Mouse (Mus musculus) left cerebral cortex, adult 2 months (tissue): ENCODE results near the gene Blm. TPM values are rescaled to one million over a fixed set of nuclear protein-coding genes. Genes with fewer than 3 reads are reported as not detected.
A peak's percentile ranks its signal among the peaks of the same experiment; 100 is the strongest.

Experiments
- DNase-seq, 2 experiments: peaks; one replicate each; pipeline ENCODE4 v3.0.0; 2021 to 2022; ENCODE audit warnings: low spot score in 2 of 2, mixed read lengths in 1 of 2; ENCODE audit errors: extremely low spot score in 1 of 2
- H3K27ac ChIP-seq: fragments of 200-600 bp; 2 replicates; pipeline ENCODE4 v1.8.1; 2022
- H3K4me3 ChIP-seq: fragments of 200-600 bp; 2 replicates; pipeline ENCODE4 v1.8.1; 2022
- CTCF ChIP-seq: fragments of 200-600 bp; IDR thresholded peaks from 2 replicates; pipeline ENCODE4 v1.8.1; 2022; ENCODE audit warnings: antibody characterized with exemption, mild to moderate bottlenecking, moderate library complexity
- intact Hi-C: fragments of 180-260 bp; cut with DNase I; formaldehyde crosslinking; loops from one replicate; pipeline ENCODE4 v1.15.1; 2025
- total RNA-seq, 2 experiments: library from RNA; stranded (reverse); gene quantifications; 2 replicates each; pipeline ENCODE4 v1.2.3; 2021

Gene Blm
- total RNA-seq, 2 experiments from 2014 or later: 2.9 to 6.9 TPM

DNA sequence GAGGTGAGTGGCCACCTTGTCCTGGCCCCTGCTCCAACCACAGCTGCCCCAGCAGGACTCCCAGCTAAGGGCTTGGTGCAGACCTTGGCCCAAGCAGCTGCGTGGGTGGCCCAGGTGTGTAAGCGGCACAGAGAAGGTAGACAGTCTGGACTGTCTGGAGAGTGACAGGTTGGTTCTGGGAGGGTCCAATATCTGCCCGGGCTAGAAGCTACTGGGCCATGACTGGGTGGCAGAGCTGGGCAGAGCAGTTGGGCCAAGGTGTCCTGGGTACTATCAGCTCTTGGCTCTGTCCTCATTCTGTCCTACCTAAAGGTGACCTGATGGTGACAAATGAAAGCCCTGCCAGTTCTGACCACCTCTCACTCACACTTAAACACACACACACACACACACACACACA is 91.8 kb downstream of the Blm start:
- Histone ChIP-seq H3K27ac (no peak overlapping the region), H3K4me3 (no peak overlapping the region)
- no peak for DNase-seq
- TF ChIP-seq CTCF: no peak
- intact Hi-C loops: no loop called here

DNA sequence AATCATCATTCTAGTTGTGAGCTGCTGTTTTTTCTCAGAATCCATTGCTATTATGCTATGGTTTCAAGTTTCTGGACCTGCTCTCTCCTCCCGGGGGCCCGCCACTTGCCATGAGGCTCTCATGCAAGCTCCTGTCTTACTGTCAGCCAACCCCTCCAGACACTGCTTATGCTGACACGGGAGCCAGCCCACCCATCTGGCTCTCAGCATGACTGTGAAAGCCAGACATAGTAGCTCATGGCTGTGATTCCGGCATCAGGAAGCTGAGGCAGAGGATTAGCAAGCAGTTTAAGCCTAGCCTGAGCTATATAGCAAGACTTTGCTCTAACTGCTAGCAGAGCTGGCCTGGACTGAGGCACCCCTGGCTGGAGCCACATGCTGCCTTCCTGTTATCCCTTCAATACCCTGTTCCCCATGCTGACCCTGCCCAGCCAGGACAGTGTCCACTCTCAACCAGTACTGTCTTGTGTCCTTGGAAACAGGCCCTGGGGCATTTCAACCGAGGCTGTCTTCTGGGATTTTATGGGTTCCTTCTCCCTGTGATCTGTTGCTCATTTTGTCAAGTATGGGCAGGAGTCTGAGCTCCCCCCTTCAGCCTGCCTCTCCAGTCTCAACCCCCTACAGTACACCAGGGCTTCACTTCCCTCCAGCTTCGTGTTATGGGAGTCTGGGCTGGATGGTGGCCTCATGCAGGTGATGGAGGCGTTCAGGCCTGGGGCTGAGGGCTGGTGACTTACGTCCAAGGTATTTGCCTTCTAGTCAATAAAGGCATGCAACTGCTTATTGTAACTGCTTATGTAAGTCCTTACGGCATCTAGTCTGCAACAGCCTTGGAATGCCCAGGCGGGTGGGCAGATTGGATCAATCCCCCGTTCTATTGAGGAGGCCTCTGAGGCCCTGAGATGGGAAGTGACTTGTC is 92.7 kb downstream of the Blm start:
- no peak for TF ChIP-seq CTCF
- Histone ChIP-seq H3K27ac (no peak overlapping the region), H3K4me3 (no peak overlapping the region)
- no peak for DNase-seq
- intact Hi-C loops: no loop called here

DNA sequence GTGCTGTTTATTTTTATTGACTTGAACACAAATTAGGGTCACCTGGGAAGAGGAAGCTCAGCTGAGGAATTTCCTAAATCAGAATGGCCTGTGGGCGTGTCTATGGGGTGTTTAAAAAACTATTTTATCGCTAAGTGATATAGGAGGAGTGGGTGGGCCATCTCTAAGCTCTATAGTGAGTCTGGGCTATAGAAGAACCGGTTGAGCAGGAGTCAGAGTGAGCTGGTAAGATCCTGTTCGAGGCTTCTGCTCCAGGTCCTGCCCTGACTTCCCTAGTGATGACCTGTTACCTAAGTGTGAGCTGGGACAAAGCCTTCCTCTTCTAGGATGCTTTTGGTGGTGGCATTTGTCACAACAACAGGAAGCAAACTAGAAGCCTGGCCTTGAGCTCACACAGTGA is 94.2 kb downstream of the Blm start:
- H3K27ac ChIP-seq: no peak overlapping the region
- no peak for TF ChIP-seq CTCF
- DNase-seq: no peak
- intact Hi-C loops: no loop called here
- no peak overlapping the region for H3K4me3 ChIP-seq

DNA sequence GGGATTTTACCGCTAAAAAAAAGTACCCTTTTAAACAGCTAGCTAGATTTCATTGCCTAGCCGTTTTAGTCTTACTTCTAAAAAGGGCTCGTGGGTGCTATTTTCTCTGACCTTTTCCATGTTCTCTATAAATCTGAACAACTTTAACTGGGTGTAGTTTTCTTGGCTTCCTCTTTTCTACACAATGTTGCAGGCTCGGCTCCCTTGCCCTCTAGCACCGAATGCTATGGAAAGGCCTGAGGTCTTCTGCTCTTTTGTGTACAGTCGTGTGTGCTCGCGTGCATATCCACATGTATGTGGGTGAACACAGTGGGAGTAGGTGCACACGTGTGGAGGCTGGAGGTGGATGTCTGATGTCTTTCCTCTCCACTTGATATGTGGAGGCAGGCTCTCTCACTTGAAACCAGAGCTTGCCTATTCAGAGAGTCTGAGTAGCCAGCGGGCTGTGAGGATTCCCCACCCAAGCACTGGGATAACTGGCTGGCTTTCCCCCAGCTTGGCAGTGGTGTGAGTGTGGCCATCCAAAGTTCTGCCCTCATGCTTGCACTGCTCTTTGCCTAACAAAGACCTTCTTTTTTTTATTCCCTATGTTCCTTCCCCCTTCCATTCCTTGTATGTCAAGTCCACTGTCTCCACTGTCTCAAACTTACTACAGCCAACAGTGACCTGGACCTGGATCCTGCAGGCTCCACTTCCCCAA is 95.0 kb downstream of the Blm start:
- no peak overlapping the region for H3K4me3 ChIP-seq
- intact Hi-C loops: no loop called here
- DNase-seq: no peak
- no peak overlapping the region for H3K27ac ChIP-seq
- no peak for TF ChIP-seq CTCF

DNA sequence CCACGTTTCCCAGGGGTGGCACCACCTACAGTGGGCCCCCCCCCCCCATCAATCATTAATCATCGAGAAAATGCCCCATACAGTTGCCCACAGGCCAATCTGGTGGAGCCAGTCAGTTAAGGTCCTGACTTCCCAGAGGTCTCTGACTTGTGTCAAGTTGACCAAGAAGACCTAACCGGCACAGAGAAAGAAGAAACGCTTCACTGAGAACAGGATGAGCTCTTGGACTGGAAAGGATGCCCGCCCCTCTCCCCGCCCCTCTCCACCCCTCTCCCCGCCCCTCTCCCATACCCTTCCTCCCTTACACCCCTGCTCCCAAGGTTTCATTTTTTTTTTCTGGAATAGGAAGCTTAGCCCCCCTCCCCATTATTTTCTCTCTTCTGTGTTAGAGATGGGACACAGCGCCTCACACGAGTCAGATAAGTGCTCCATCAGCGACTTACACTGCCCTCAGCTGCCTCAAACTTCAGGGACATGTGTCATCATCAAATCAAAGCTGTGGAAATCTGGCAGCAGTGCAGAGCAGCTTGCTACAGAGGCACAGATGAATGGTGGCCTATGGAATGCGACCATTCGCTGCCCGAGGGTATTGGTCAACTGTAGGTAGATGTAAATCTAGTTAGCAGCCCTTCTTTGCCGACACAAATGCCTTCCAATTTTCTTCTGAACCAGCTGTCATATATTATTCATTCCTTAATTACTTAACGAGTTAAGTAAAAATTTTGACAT is 95.7 kb downstream of the Blm start:
- DNase-seq: no peak
- intact Hi-C loops: no loop called here
- H3K27ac ChIP-seq: no peak overlapping the region
- no peak for TF ChIP-seq CTCF
- H3K4me3 ChIP-seq: no peak overlapping the region

DNA sequence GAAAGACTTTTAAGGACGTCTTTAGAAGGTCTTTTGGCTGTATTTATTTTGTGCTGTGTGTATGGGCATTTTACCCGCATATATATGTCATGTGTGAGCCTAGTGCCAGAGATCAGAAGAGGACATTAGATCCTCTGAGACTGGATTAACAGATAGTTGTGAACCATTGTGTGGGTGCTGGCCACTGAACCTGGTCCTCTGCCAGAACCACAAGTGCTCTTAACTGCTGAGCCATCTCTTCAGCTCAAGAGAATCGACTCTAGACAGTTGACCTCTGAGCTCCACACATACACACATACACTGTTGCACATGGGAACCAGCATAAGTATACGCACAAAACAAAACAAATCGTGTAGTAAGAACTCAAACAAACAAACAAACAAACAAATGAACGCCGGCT is 98.3 kb downstream of the Blm start:
- TF ChIP-seq CTCF: no peak

DNA sequence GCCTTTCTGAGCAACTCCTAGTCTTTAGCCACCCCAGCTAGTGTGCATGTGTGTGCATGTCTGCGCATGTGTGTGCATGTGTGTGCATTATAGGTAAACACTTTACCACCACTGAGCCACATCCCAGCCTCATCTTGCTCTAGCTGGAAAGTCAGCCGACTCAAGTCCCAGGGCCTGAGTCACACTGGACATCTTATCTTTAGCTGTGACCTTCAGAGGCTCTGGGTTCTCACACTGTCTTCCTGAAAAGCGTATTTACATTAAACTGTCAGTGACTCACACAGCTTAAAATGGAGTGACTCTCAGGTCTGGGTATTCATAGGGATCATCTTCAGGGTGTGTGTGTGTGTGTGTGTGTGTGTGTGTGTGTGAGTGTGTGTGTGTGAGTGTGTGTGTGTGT is 99.3 kb downstream of the Blm start:
- intact Hi-C loops: no loop called here
- H3K27ac ChIP-seq: no peak overlapping the region
- H3K4me3 ChIP-seq: no peak overlapping the region
- no peak for TF ChIP-seq CTCF
- DNase-seq: no peak

More for the DNA sequence above, 98.3 kb downstream of the Blm start:
- no peak for DNase-seq
- intact Hi-C loops: no loop called here
- Histone ChIP-seq H3K4me3 (no peak overlapping the region), H3K27ac (no peak overlapping the region)

DNA sequence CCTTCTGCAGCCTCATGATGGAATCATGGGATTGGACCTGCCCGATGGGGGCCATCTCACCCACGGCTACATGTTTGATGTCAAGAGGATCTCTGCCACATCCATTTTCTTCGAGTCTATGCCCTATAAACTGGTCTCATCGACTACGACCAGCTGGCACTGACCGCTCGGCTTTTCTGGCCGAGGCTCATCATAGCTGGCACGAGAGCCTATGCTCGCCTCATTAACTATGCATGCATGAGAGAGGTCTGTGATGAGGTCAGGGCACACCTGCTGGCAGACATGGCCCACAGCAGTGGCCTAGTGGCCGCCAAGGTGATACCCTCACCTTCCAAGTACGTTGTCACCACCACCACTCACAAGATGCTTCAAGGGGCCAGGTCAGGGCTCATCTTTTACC is 105.3 kb downstream of the Blm start:
- TF ChIP-seq CTCF: no peak
- no peak for DNase-seq
- intact Hi-C loops: no loop called here
- no peak overlapping the region for H3K4me3 ChIP-seq
- H3K27ac ChIP-seq: no peak overlapping the region

DNA sequence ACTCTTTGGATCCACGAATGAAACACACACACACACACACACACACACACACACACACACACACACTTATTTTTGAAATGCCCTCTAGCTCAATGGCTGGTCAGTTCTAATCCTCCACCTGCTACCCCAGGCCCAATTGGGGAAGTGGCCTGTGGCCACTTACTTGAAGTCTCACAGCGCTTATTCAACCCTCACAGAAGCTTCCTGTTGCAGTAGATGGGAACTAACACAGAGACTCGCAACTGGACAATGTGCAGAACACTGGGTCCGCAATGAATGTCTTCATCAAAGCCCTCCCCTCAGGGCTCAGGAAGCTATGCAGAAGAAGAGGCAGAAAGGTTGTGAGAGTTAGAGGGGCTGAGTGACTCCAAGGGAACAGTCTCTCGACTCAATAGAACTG is 107.2 kb downstream of the Blm start:
- TF ChIP-seq CTCF: no peak
- no peak overlapping the region for H3K27ac ChIP-seq
- intact Hi-C loops: no loop called here
- no peak overlapping the region for H3K4me3 ChIP-seq
- DNase-seq: no peak

DNA sequence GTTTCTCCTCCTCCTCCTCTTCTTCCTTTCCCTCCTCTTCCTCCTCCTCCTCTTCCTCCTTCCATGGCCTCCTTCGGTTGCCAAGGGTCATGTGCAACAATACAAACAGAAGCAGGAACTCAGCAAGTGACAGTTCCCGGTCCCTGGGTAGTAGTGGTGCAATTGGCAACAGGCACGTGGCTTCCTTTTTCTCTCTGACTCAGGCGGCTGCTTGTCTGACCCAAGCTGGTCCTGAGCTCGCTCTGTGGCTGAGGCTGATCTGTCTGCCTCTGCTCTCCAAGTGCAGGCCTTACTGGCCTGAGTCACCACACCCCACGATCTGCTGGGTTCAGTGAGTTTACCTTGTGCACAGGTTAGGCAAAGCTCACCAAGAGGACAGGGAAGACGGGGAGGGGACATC is 108.6 kb downstream of the Blm start:
- Histone ChIP-seq H3K27ac (no peak overlapping the region), H3K4me3 (no peak overlapping the region)
- no peak for DNase-seq
- intact Hi-C loops: no loop called here
- TF ChIP-seq CTCF: no peak

DNA sequence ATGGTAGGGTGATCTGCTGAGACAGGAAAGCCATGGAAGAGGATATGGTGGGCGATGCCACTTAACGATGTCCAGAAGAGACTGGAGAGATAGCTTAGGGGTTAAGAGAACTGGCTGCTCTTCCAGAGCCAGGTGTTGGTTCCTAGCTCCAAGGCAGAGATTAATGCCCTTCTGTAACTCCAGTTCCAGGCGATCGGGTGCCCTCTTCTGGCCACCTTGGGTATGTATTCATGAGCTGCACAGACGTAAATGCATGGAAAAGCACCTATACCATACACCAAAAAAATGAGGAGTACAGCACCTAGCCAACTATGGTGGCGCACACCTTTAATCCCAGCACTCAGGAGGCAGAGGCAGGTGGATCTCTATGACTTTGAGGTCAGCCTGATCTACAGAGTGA is 110.2 kb downstream of the Blm start:
- TF ChIP-seq CTCF: peak; percentile 5; the same call in 1 of the 2 replicates
- H3K4me3 ChIP-seq: no peak overlapping the region
- intact Hi-C loops: no loop called here
- H3K27ac ChIP-seq: no peak overlapping the region
- no peak for DNase-seq
